Mouse (Mus musculus) heart, postnatal 4 days (tissue): ENCODE results near the gene Mrpl38. TPM values are rescaled to one million over a fixed set of nuclear protein-coding genes. Genes with fewer than 3 reads are reported as not detected.

ENCODE experiments used
- DNase-seq: peaks from one replicate; pipeline ENCODE4 v3.0.0; 2021
- total RNA-seq, 2 experiments: library from RNA; stranded (reverse); gene quantifications; 2 replicates each; pipeline ENCODE4 v1.2.3; 2021

Gene Mrpl38
- total RNA-seq: 10 to 100 TPM; 52.5 to 55.3 TPM

DNA sequence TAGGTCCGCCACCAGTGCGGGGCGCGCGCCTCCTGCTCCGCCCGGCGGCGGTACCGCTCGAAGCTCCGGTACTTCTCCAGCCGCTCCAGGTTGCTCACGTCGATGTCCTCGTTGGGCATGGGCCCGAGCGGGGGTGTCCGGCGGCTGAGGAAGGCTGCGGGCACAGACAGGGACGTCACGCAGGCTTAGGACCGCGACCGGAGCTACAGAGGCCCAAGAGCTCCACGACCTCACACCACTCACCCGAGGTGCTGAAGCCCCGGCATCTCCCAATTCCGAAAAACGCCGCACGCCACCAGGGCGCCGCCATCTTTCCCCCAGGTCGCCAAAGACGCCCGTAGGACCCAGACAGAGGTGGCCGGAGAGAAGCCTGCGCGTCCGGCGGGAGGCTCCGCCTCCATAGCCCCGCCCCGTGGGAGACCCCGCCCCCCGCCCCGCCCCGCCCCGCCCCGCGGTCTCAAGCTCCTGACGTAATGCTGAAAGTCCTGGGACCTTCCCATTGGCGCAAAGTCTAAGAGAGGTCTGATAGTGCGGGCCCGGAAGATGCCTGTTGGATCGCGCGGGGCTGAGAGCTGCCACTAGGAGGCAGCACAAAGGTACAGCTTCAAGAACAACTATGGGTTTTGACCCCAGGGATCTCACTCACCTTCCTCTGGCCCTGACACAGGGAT lies at the start of gene Mrpl38:
Mrpl38 (minus strand) TSS at position 401 of the 671 bp plus-strand sequence.
- peak; percentile 91 for DNase-seq

DNA sequence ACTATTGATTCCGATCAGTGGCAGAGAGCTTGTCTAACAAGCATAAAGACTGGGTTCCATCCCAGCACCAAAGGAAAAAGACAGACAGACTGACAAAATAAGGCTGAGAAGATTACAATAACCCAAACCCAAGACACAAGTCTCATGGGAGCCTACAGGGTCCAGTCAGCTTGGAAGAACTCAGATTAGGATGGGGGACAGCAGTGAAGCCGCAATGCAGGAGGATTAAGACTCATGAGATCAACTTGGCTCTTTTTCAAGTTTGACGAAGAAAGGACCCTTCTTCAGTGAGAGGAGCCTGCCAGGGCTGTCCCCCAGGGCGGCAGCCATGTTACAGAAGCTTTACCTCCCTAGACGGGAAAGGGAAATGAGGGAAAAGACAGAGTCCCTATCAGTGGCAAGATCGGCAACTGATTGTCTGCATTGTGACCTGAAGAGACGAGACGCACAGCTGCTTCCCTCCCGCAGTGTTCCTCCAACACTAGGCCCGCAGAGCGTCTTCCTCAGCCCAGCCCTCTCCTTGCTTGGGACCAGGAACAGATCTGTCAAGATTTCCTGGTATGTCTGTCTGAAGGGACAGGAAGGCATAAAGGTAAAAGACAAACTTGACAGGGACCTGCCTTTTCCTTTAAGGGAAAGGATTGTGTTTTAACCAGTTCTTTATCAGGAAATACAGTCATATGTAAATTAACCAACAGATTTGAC lies 48.7 kb upstream of the Mrpl38 start:
- DNase-seq: no peak

DNA sequence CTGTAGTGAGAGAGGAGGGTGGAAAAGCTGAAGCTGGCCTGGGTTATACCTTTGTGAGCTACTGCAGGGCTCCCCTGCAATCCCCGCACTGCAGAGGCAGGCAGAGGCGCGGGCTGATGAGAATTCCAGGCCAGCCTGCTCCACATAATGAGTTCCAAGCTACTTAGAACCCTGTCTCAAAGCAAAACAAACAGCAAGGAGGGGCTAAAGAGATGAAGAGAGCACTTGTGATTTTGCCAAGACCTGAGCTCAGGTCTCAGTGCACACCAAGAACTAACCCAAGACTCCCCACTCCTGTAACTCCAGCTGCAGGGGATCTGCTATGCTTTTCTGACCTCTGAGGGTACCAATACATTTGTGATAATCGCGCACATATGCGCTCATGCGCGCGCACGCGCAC lies 47.7 kb upstream of the Mrpl38 start:
- DNase-seq: no peak

DNA sequence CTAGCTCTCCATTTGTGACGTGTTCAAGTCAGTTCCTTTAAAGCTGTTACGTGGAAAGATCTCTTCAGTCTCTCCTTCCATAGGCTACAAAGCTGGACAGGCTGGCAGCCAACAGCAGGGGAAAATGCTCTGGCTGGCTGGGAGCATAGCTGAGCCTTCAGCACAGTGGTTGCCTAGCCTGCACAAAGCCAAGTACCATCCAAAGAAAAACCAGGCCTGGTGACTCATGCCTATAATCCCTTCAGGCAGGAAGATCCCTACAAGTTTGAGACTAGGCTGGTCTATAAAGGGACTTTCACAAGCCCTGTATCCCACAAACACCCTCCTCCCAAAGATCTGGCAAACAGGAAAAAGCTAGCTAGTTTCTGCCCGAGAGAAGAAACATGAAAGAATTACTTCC lies 47.2 kb upstream of the Mrpl38 start:
- peak; percentile 25 for DNase-seq

DNA sequence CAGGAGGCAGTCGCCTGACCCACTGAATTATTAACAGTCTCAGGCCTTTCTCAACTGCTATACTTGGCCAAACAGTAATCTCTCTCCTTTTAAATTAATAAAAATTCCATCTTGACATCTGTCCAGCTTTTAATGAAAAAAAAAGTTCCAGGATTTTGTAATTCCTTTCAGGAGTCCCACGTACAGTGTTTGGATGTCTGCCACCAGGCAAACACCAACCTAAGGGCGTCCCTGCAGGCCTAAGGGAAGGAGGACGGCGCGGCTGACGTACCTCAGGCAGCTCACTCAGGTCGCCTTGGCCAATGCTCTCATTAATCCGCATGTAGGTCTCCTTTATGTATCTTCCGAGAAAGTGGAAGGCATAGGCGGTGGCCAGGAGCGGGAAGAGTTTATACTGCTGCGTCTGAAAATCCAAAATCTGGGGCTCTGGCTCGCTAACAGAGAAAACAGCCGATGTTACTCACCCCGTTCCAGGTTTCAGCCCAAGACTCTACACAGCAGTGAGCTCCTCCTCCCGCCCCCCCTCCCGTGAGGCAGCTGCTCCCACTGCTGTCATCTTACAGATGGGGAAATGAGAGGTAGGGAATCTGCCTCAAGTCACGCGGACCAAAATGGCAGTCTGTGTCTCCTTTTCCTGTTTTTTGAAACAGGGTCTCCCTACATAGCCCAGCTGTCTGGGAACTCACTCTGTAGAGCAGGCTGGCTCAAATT lies 39.9 kb upstream of the Mrpl38 start:
- DNase-seq: no peak

DNA sequence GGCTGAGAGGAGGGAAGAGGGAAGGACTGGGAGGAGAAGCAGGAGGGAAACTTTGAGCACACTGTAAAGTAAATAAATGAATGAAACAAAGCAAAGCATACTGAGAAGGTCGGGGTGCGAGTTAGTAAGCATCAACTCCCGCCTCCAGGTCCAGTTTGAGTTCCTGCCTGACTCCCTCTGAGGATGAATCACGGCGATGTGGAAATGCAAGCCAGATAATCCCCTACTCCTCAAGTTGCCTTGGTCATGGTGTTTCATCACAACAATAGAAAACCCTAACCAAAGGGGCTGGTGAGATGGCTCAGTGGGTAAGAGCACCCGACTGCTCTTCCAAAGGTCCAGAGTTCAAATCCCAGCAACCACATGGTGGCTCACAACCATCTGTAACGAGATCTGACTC lies 37.3 kb upstream of the Mrpl38 start:
- no peak for DNase-seq

DNA sequence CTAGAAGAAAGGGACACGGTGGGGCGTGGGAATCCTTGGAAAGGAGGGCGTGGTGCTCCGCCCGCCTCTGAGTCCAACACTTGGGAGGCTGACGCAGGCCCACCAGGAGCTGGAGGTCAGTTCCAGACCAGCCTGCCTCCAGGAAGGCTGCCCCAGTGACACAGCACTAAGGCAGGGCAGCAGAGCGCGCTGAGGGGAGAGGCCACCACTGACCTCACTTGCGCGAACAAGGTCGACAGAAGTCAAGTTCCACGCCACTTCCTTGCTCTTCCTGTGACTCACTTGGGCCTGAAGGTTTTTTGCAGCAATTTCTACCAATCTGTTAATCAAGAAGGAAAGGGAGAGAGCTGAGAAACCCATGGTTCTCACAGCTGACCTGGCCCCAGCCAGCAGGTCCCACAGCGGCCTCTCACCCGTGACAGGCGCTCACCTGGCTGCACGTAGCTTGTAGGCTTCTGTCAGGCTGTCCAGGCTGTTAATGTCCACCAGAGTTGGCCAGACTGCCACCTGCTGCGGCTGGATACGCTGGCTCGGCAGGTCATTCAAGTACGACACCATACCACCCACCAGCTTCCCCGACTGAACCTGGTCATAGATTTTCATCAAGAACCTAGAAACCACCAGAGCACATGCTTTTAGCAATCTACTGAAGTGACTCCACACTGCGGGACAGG lies 36.2 kb upstream of the Mrpl38 start:
- DNase-seq: no peak

DNA sequence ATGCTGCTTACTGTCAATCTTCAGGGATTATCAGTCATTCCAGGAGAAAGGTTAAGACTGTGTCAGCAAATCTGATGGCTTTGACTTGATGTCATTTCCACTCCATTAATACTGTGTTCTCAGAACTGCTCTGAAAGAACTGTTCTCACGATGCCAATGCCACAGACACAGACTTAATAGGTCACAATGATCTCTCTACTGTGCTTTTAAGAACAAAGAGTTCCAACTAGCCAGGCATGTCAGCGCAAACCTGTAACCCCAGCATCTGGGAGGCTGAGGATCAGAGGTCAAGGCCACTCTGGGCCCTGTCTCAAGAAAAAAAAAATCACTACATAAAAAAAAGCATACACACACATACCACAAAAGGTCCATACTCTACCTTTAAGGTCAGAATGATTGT lies 33.3 kb upstream of the Mrpl38 start:
- no peak for DNase-seq

DNA sequence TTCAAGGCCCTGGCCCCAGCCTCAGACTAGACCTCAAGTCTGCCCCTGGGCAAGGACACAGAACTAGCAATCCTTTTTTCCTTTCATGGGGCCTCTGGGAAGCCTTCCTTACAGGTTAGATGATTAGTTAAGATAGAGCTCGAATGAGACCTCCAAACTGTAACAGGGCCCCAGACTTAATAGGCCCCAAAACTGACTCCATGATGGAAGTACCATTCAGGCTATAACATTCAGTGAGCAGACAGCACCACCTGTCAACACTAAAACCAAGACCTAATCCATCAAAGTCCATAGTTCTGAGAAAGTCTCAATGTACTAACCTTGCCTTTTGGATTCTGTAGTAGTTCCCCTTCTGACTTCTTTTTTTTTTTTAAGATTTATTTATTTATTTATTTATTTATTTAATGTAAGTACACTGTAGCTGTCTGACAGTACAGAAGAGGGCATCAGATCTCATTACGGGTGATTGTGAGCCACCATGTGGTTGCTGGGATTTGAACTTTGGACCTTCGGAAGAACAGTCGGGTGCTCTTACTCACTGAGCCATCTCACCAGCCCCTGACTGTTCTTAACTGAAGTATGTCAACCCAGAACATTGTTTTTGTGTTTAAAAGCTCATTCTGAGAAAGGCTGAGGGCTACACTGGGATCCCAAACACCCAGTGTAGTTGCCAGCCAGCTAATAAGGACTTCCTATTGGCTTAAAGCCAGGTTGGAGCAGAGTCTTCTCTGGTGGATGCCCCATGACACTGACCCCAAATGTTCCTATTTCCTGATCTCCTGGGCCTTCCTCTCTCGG lies 31.5 kb upstream of the Mrpl38 start:
- no peak for DNase-seq

DNA sequence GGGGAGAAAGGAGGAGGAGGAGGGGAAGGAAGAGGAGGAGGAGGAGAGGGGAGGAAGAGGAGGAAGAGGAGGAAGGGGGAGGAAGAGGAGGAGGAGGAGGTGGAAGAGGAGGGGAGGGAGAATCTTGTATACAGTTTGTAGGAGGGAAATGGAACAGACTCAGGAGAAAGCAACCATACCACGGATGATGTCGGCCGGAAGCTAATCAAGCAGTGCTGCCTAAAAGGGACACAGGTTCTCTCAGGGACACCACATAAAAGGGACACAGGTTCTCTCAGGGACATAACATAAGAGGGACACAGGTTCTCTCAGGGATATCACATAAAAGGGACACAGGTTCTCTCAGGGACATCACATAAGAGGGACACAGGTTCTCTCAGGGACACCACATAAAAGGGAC lies 30.5 kb upstream of the Mrpl38 start:
- DNase-seq: no peak

DNA sequence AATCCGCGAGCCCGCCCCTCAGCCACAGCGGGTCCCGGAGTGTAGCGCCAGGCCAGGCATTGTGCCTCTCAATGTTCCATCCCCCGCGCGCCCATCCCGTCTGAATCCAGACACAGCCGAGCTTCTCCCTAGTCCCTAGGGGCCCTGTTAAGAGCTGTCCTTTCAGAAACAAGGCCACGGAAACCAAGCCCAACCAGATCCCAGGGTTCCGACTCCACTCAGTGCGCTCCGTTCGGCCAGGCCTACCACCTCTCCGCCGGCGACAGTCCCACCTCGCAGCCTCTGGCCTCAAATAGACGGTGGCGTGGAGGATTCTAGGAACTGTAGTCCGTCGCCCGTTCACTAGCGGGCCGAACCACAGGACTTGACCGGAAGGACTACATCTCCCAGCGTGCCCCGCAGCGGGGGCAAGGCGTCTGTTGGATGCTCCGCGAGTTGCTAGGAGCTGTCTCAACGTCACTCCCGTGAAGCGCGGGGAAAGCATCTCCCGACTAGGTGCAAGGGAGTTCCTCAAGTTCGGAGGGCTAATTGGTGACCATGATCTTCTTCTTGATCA lies 29.3 kb upstream of the Mrpl38 start, which contains the start of gene Fbf1:
Fbf1 (minus strand) TSS at position 283 of the 556 bp plus-strand sequence.
- peak; percentile 94 for DNase-seq

DNA sequence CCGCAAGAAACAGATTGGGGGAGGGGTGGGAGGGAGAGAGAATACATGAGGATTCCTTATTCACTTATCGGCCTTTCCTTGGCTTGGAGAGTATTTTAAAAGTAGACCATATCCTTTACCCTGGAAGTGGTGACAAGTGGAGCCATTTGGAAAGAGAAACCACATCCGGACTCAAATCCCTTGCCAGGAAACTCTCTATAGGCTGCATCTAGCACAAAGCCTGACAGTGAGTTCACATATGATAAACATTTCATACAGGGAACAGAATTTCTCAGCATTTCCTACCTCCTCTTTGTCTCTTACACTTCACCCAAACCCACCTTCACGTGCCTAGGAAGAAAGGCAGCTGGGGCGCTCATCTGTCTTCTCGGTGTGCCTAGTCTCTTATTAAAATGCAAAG lies 28.6 kb upstream of the Mrpl38 start:
- no peak for DNase-seq

DNA sequence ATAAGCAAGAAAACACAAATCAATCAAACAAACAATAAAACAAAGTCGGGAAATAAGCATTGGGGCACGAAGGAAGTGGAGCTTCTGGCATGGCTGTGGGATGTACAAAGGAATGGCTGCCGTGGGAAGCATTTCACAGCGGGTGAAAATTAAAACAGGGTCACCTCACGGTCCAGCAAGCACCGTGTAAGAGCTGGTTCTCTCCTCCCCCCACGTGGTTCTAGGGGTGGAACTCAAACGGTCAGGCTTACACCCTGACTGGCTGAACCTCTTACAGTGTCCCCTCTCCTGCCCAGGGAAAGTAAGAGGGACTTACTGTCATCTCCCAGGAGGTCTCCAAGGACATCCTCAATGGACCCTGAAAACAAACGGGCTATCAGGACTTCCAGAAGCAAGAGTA lies 24.3 kb upstream of the Mrpl38 start:
- DNase-seq: no peak

DNA sequence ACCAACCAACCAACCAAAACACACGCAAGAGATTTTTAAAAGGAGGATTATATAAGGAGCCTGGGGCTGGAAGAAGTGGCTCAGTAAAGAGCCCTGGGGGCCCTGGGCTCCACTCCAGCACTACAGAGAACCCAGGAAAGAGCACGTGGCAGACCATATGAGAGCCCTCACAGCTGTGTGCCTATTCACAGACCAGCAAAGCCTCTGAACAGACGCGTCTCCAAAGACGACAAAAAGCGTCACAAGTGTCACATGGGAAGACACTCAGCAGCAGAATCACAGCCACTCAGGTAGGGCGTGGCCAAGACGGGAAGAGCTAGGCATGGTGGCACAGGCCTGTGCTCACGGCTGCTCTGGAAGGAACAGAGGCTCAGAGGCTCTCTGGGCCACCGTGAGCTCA lies 23.5 kb upstream of the Mrpl38 start:
- no peak for DNase-seq

DNA sequence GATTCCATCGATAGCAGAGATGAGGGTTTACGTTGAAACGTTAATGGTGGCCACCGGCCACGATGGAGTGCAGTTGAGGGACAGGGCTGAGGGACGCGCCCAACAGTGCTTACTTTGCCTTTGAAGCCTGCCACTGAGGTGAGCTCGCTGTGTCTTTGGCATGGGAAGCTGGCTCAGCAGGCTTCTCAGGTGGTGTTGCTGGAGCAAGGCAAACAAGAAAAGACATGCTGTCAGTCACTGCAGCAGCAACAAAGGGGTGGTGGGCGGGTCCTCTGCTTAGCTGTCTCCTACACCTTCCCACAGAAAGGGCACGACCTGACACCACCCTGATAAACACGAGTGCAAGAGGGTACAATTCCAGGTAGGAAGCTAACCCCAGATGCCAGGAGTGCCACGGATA lies 22.6 kb upstream of the Mrpl38 start:
- no peak for DNase-seq

DNA sequence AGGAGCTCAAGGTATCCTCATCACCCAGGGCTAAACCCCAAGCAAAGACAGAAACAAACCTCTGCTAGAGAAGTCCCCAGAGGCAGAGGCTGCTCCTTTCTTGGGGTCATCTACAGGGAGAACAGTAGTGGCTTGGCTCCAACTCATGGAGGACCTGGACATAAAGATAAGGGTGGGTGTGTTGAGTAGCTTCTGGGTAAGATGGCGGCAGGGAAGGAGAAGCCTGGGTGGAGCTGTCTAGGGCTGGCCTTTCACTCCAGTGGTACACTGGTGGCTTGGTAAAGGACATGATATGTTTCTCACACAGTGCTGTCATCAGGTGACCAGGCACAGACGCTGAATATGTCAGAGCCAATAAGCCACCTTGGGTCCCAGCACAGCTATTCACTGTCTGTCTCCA lies 12.3 kb upstream of the Mrpl38 start:
- DNase-seq: no peak

DNA sequence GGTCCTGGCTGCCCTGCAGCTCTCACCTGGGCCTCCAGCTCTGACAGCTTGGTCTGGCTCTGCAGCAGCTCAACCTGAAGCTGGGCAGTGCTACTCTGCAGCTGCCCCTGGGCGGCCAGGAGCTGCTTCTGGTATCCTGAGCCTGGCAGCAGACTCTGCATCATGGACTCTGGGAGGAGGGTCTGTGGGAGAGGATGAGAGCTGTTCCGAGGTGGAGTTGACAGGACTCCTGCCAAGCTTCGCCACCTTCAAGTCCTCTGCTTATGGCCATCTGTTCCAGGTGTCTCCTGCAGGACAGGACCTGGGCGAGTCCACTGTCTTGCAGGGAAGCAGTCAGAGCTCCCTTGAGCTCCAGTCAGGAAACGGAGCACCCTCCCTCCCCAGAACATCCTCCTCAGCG lies 10.7 kb upstream of the Mrpl38 start:
- no peak for DNase-seq

DNA sequence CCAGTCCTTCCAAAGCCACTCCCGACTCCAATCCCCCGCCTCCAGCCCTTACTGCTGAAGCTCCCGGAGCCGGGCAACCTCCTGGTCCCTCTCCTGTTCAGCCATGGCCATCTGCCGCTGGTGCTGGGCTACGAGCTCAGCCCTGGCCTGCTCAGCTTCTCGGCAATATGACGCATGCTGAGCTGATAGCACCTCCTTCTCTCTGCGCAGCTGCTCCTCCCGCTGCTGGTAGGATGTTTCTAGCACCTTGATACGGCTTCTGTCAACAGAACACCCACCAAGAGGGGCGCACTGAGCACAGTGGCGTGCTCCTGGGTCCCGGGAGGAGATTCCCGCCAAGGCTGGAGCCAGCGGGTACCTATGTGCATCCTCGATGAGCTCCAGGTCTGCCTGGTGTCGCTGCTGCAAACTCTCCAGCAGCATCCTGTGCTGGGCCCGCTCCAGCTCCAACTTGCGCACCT lies 10.1 kb upstream of the Mrpl38 start:
- no peak for DNase-seq

DNA sequence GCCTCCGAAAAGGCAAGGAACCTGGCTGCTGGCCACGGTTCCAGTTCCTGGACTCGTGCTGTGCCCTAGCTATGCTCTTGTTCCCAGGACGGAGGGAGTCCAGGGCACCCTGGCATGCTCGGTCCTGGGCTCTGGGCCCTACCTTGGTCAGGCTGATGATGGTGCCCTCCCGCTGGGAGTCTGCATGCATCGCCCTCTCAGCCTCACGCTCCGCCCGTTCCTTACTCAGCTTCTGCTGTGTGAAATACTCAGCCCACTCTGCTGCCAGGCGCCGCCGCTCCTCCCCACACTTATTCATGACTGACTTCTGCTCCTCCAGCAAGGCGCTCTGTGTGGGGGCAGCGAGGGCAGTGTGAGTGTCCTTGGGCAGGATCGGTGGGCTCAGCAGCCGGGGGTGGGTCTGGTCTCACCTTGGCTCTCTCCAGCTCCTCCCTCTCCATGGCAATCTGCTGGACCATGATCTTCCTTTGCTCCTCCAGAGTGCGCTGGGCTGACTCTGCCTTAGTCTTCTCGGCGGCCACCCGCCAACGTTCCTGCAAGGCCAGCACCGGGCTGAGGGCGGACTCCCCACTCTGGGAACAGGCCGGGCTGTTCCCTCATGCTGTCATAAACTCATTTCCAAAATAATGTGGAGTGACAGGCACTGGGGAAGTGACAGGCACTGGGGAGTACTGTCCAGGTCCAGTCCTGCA lies 7.8 kb upstream of the Mrpl38 start:
- no peak for DNase-seq

DNA sequence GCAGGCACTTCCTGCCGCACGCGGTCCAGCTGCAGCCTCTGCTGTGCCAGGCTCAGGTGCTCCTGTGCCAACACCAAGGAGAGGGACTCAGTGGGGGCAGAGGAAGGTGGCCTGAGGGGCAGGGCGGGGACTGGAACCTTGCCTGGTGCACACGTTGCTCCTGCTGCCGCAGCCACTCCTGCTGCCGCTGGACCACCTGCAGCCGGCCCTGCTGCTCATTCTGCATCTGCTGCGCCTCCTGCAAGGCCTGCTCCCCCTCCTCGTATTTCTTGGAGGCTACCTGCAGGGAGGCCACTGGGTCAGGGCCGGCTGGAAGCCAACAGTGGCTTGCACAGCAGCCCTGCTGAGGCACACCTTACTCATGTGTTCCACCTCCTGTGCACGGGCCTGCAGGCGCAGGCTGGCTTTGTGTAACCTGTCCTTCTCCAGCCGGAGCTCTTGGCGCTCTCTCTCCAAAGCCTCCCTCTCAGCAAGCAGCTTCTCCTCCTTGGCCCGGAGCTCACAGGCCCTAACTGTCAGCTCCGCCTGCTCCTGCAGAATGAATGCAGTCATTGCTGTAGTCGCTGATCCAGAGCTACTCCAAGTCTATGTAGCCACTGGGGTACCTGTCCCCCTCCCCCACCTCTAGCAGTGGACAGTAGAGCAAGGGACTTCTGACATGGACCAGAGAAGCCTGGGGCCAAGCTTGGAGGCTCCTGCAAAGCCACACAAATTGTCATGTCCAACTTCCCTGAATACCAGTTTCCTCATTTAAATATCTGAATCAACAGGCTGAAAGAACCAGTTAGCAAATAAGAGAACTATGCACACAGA lies 7.0 kb upstream of the Mrpl38 start:
- no peak for DNase-seq
